Mouse (Mus musculus) liver, postnatal 0 days (tissue): ENCODE data around the gene Gm48551. TPM values are rescaled to one million over a fixed set of nuclear protein-coding genes. Genes with fewer than 3 reads are reported as not detected.
A peak's percentile ranks its signal among the peaks of the same experiment; 100 is the strongest.

Source experiments
- ATAC-seq: fragments of 200-750 bp; cut with Nextera tagmentation; 2 replicates; pipeline ENCODE4 v1.8.0; 2017; ENCODE audit warnings: mild to moderate bottlenecking, moderate library complexity
- DNase-seq: peaks from one replicate; pipeline ENCODE4 v3.0.0-alpha.2; 2016
- H3K27ac ChIP-seq: fragments of 300-500 bp; sonication (generic); 2 replicates; pipeline ENCODE4 v1.5.1; 2014; ENCODE audit warnings: antibody characterized with exemption, moderate library complexity, mild to moderate bottlenecking, low read depth
- H3K27me3 ChIP-seq: fragments of 300-500 bp; sonication (generic); 2 replicates; pipeline ENCODE4 v1.6.1; 2014; ENCODE audit warnings: low read length, control low read depth, mixed read lengths; ENCODE audit not compliant: insufficient read depth
- H3K36me3 ChIP-seq: fragments of 300-500 bp; sonication (generic); replicated peaks from 2 replicates; pipeline ENCODE4 v1.6.1; 2014; ENCODE audit warnings: mild to moderate bottlenecking, control low read depth, low read length, moderate library complexity, mixed read lengths; ENCODE audit not compliant: insufficient read depth
- H3K4me1 ChIP-seq: fragments of 300-500 bp; sonication (generic); 2 replicates; pipeline ENCODE4 v1.6.1; 2014; ENCODE audit warnings: antibody characterized with exemption, mild to moderate bottlenecking, control low read depth; ENCODE audit not compliant: insufficient read depth
- H3K4me2 ChIP-seq: fragments of 300-500 bp; sonication (generic); 2 replicates; pipeline ENCODE4 v1.6.1; 2014; ENCODE audit warnings: low read depth, mild to moderate bottlenecking, low read length, moderate library complexity, mixed read lengths
- H3K4me3 ChIP-seq: fragments of 300-500 bp; sonication (generic); 2 replicates; pipeline ENCODE4 v1.5.1; 2014; ENCODE audit warnings: low read depth, low read length
- H3K9ac ChIP-seq: fragments of 300-500 bp; sonication (generic); replicated peaks from 2 replicates; pipeline ENCODE4 v1.6.1; 2014; ENCODE audit warnings: mild to moderate bottlenecking, moderate library complexity
- H3K9me3 ChIP-seq: fragments of 300-500 bp; sonication (generic); 2 replicates; pipeline ENCODE4 v1.6.1; 2016; ENCODE audit warnings: mild to moderate bottlenecking, control low read depth, low read length, mixed read lengths
- CTCF ChIP-seq: sonication (generic); IDR thresholded peaks from 2 replicates; pipeline ENCODE4 v1.5.1; 2016; ENCODE audit warnings: antibody characterized with exemption, low read depth
- EP300 ChIP-seq: IDR thresholded peaks from 2 replicates; pipeline ENCODE4 v1.6.1; 2016; ENCODE audit warnings: antibody characterized with exemption, low read depth, mild to moderate bottlenecking
- WGBS: fragments of 180-500 bp; shearing (Covaris S2); extraction: QIAGEN DNeasy Blood & Tissue Kit; methylation state at CpG from one replicate; pipeline ENCODE4 v1.1.7; 2014; ENCODE audit not compliant: insufficient replicate concordance; 5-methylcytosine and 5-hydroxymethylcytosine counted together
- polyA plus RNA-seq: library from polyadenylated mRNA; unstranded; fragments of >200 nt; fragmentation: Nextera tagmentation; extraction: Ambion mirVana; gene quantifications from 2 replicates; pipeline ENCODE4 v1.2.1, GENCODE M21; 2015

Gm48551 gene
- polyA plus RNA-seq, 1 experiment from 2014 or later = 0.70 TPM

DNA sequence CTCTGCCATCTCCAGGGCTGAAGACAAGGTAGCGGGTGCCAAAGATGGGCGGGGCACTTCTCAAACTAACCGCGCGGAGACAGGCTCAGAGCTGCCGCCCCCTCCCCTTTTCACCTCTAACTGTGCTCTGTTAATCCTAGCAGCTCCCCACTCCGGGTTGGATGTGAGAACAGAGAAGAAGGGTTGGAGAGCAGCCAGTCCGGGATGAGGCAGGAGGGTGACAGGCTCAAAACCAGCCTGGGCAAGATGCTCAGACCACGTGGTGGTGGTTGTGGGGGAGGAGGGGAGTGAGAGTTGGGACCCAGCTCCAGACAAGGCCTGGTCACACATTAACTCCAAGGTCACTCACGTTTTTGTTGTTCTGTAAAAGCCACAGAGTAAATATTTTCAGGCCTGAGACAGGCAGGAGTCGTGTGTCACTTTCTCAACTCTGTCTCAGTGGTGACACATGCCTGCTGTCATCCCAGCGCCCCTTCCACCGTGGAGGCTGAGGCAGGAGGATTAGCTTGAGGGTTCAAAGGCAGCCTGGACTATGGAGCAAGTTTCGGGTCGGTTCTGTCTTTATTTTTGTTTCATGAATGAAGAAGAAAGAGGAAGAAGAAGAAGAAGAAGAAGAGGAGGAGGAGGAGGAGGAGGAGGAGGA is 47.4 kb downstream of the Gm48551 start:
- H3K27ac ChIP-seq = 0 out of 2 replicates have a peak overlapping the region, but pooled peaks have one; percentile 97
- DNase-seq = peak; percentile 42
- peak; percentile 1; the same call in 1 of the 2 replicates for ATAC-seq
- no peaks in the 10 kb centered on the region for H3K36me3 ChIP-seq
- WGBS = 17% methylated on average over 15 of the region's 15 CpGs
- H3K4me2 ChIP-seq = peak overlapping the region; percentile 96
- peaks cover 35% of the 10 kb centered on the region for H3K4me1 ChIP-seq
- TF ChIP-seq CTCF (no peak), EP300 (no peak)
- H3K9ac ChIP-seq = no peak overlapping the region
- H3K4me3 ChIP-seq = 0 out of 2 replicates have a peak overlapping the region, but pooled peaks have one; percentile 76
- peaks cover 17% of the 10 kb centered on the region for H3K27me3 ChIP-seq
- no peaks in the 10 kb centered on the region for H3K9me3 ChIP-seq

DNA sequence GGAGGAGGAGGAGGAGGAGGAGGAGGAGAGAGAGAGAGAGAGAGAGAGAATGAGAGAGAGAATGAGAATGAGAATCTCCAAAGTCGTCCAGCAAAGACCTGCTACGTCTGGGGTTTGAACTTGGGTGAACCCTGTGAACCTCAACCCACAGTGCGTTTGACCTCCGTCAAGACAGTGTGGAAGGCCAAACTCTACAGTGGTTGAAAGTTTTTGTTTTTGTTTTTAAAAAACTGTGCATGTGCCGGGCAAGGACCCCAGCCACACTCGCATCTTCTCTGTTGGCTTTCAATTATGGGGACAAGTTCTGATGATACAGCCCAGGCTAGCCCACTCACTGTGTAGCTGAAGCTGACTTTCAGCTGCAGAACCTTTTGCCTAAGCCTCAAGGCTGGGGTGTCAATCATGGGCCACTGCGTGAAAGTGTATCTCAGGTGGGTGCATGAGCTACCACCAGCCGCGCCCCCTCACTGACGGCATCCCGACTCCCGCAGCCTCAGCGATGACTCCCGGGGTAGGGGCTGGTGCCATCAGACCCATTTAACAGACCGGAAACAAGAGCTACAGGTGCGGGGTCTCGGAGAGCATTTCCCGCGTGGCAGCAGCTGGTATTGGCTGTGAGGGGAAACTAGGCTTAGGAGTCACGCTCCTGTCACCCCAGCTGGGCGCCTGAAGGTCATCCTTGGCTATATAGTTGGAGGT is 48.1 kb downstream of the Gm48551 start:
- H3K4me1 ChIP-seq = peaks cover 33% of the 10 kb centered on the region

DNA sequence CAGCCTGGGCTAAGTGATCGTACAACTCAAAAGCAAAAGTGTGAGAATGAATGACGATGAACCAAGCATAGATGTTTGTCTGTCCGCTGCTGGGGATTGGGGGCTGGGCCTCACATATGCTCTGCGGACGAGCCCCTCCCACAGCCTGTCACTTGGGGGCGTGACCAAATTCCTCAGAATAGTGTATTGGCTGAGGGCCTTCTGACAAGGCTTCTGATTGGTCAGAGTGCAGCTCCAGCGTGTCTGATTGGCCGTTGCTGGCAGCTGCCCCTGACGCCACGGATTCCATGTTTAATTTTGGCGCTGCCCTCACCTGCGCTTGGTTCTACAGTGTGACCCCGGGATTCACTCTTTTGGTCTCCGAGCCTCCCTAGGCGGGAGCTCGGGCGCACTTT is 48.6 kb downstream of the Gm48551 start:
- DNase-seq (peak; percentile 90), ATAC-seq (peak; percentile 81)
- H3K4me3 ChIP-seq = no peak overlapping the region
- H3K27me3 ChIP-seq = peaks cover 6% of the 10 kb centered on the region; the same call in 1 of the 2 replicates
- no peaks in the 10 kb centered on the region for H3K36me3 ChIP-seq
- peaks cover 33% of the 10 kb centered on the region for H3K4me1 ChIP-seq
- TF ChIP-seq EP300 (peak; percentile 90), CTCF (no peak)
- H3K9ac ChIP-seq = 0 out of 2 replicates have a peak overlapping the region, but pooled peaks have one; percentile 3
- H3K27ac ChIP-seq = no peak overlapping the region
- peak overlapping the region; percentile 59 for H3K4me2 ChIP-seq
- H3K9me3 ChIP-seq = no peaks in the 10 kb centered on the region
- 5% methylated on average over 17 of the region's 17 CpGs for WGBS

More for the DNA sequence above, 48.1 kb downstream of the Gm48551 start:
- H3K27ac ChIP-seq = no peak overlapping the region
- peak; percentile 13 for DNase-seq
- peaks cover 10% of the 10 kb centered on the region for H3K27me3 ChIP-seq
- peak overlapping the region; percentile 52 for H3K4me2 ChIP-seq
- no peaks in the 10 kb centered on the region for H3K36me3 ChIP-seq
- TF ChIP-seq EP300 = no peak
- no peak for TF ChIP-seq CTCF
- no peak for ATAC-seq
- no peaks in the 10 kb centered on the region for H3K9me3 ChIP-seq
- 60% methylated on average over 21 of the region's 21 CpGs for WGBS
- H3K4me3 ChIP-seq = no peak overlapping the region
- no peak overlapping the region for H3K9ac ChIP-seq

GRCm38 (mm10) chr10:81433541-81434289 is 49.4 kb downstream of the Gm48551 start:
- H3K27ac ChIP-seq = 0 out of 2 replicates have a peak overlapping the region, but pooled peaks have one; percentile 5
- no peak overlapping the region for H3K4me3 ChIP-seq
- no peaks in the 10 kb centered on the region for H3K36me3 ChIP-seq
- H3K4me2 ChIP-seq = peak overlapping the region; percentile 59
- peaks cover 6% of the 10 kb centered on the region; the same call in 1 of the 2 replicates for H3K27me3 ChIP-seq
- DNase-seq = peak; percentile 30
- peaks cover 33% of the 10 kb centered on the region for H3K4me1 ChIP-seq
- no peak for TF ChIP-seq EP300
- TF ChIP-seq CTCF = peak; percentile 26; the same call in 1 of the 2 replicates
- H3K9me3 ChIP-seq = no peaks in the 10 kb centered on the region
- 62% methylated on average over 26 of the region's 26 CpGs for WGBS
- no peak for ATAC-seq
- no peak overlapping the region for H3K9ac ChIP-seq

GRCm38 (mm10) chr10:81434361-81435263 is 50.3 kb downstream of the Gm48551 start:
- Histone ChIP-seq H3K36me3 (no peaks in the 10 kb centered on the region), H3K4me2 (no peak overlapping the region), H3K9me3 (no peaks in the 10 kb centered on the region), H3K4me3 (no peak overlapping the region), H3K27me3 (peaks cover 6% of the 10 kb centered on the region; the same call in 1 of the 2 replicates), H3K9ac (no peak overlapping the region), H3K27ac (no peak overlapping the region), H3K4me1 (peaks cover 24% of the 10 kb centered on the region)
- peak; percentile 18 for DNase-seq
- TF ChIP-seq EP300 (no peak), CTCF (no peak)
- WGBS = 40% methylated on average over 15 of the region's 15 CpGs
- no peak for ATAC-seq
